Mouse (Mus musculus) heart, postnatal 0 days (tissue): ENCODE results near the gene Larp1. TPM values are rescaled to one million over a fixed set of nuclear protein-coding genes. Genes with fewer than 3 reads are reported as not detected.

Source experiments
- ATAC-seq: fragments of 200-750 bp; cut with Nextera tagmentation; 2 replicates; pipeline ENCODE4 v1.8.0; 2017; ENCODE audit warnings: low read depth, moderate number of reproducible peaks, moderate library complexity; ENCODE audit not compliant: insufficient read depth
- DNase-seq: peaks from one replicate; pipeline ENCODE4 v3.0.0-alpha.2; 2016; ENCODE audit warnings: low spot score
- H3K27ac ChIP-seq: fragments of 300-500 bp; sonication (generic); 2 replicates; pipeline ENCODE4 v1.5.1; 2014; ENCODE audit warnings: low read depth, mild to moderate bottlenecking
- H3K27me3 ChIP-seq: fragments of 300-500 bp; sonication (generic); 2 replicates; pipeline ENCODE4 v1.6.1; 2014; ENCODE audit warnings: low read length, mixed read lengths; ENCODE audit not compliant: control insufficient read depth, insufficient read depth
- H3K36me3 ChIP-seq: fragments of 300-500 bp; sonication (generic); replicated peaks from 2 replicates; pipeline ENCODE4 v1.6.1; 2014; ENCODE audit warnings: low read length, mixed read lengths; ENCODE audit not compliant: control insufficient read depth, insufficient read depth
- H3K4me1 ChIP-seq: fragments of 300-500 bp; sonication (generic); 2 replicates; pipeline ENCODE4 v1.6.1; 2014; ENCODE audit warnings: antibody characterized with exemption; ENCODE audit not compliant: control insufficient read depth, insufficient read depth
- H3K4me2 ChIP-seq: fragments of 300-500 bp; sonication (generic); 2 replicates; pipeline ENCODE4 v1.6.1; 2014; ENCODE audit warnings: low read depth, mild to moderate bottlenecking, low read length, moderate library complexity
- H3K4me3 ChIP-seq: fragments of 300-500 bp; sonication (generic); 2 replicates; pipeline ENCODE4 v1.5.1; 2014; ENCODE audit warnings: low read depth, low read length
- H3K9ac ChIP-seq: fragments of 300-500 bp; sonication (generic); replicated peaks from 2 replicates; pipeline ENCODE4 v1.6.1; 2014; ENCODE audit warnings: low read depth, low read length, mixed read lengths
- H3K9me3 ChIP-seq: fragments of 300-500 bp; sonication (generic); replicated peaks from 2 replicates; pipeline ENCODE4 v1.6.1; 2016; ENCODE audit warnings: low read length; ENCODE audit not compliant: control insufficient read depth
- CTCF ChIP-seq: IDR thresholded peaks from 2 replicates; pipeline ENCODE4 v1.5.1; 2016; ENCODE audit warnings: antibody characterized with exemption, control low read depth, low read depth
- EP300 ChIP-seq: IDR thresholded peaks from 2 replicates; pipeline ENCODE4 v1.6.1; 2016; ENCODE audit warnings: antibody characterized with exemption, low read depth
- WGBS: fragments of 180-500 bp; shearing (Covaris S2); extraction: QIAGEN DNeasy Blood & Tissue Kit; methylation state at CpG from one replicate; pipeline ENCODE4 v1.1.7; 2014; 5-methylcytosine and 5-hydroxymethylcytosine counted together
- polyA plus RNA-seq: library from polyadenylated mRNA; unstranded; fragments of >200 nt; fragmentation: Nextera tagmentation; extraction: Ambion mirVana; gene quantifications from 2 replicates; pipeline ENCODE4 v1.2.1, GENCODE M21; 2015
- total RNA-seq: library from RNA; depleted of rRNA; stranded (reverse); fragments of >200 nt; gene quantifications from 2 replicates; pipeline ENCODE4 v1.2.3, GENCODE M21; 2014; ENCODE audit warnings: low replicate concordance

Gene Larp1
- total and polyA plus RNA-seq, 2 experiments from 2014 or later: 8.3 to 18.2 TPM

- Histone ChIP-seq H3K4me3 (no peak overlapping the region), H3K36me3 (no peaks in the 10 kb centered on the region), H3K27ac (no peak overlapping the region), H3K9ac (no peak overlapping the region), H3K4me1 (peaks cover 51% of the 10 kb centered on the region), H3K27me3 (no peaks in the 10 kb centered on the region), H3K9me3 (no peaks in the 10 kb centered on the region), H3K4me2 (no peak overlapping the region)
- 76% methylated on average over 2 of the region's 2 CpGs for WGBS
- ATAC-seq: no peak
- no peak for DNase-seq
- TF ChIP-seq EP300 (no peak), CTCF (no peak)
Measured at GRCm38 (mm10) chr11:58015339-58015738, 6.5 kb downstream of the Larp1 start.

GRCm38 (mm10) chr11:58016371-58016770, 7.5 kb downstream of the Larp1 start:
- no peaks in the 10 kb centered on the region for H3K36me3 ChIP-seq
- H3K4me1 ChIP-seq: peaks cover 51% of the 10 kb centered on the region
- ATAC-seq (no peak), DNase-seq (no peak)
- 39% methylated on average over 3 of the region's 3 CpGs for WGBS
- TF ChIP-seq CTCF (no peak), EP300 (no peak)
- no peaks in the 10 kb centered on the region for H3K27me3 ChIP-seq
- peak overlapping the region; percentile 43; the same call in 1 of the 2 replicates for H3K27ac ChIP-seq
- no peak overlapping the region for H3K4me3 ChIP-seq
- no peaks in the 10 kb centered on the region for H3K9me3 ChIP-seq
- H3K4me2 ChIP-seq: no peak overlapping the region
- H3K9ac ChIP-seq: no peak overlapping the region

DNA sequence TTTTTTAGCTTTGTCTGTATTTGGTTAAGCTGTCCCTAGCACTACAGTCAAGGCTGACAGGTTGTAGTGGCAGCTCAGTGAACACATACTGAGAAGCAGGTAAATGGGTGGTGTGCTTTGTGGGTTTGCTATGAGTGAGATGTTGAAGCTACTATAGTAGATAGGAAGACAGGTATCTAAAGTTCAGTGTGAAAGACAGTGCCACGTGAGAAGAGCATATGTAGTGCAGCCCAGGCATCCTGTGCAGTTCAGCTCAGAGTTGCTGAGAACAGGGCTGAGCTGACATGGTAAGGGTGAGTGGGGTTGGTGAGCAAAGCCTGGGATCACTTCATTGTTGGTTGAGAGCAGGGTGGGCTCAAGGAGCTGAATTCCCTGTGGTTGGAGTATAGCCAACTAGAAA, 8.6 kb downstream of the Larp1 start:
- Histone ChIP-seq H3K36me3 (no peaks in the 10 kb centered on the region), H3K9ac (no peak overlapping the region), H3K4me3 (no peak overlapping the region), H3K4me2 (no peak overlapping the region), H3K9me3 (no peaks in the 10 kb centered on the region), H3K27me3 (no peaks in the 10 kb centered on the region), H3K4me1 (peaks cover 58% of the 10 kb centered on the region), H3K27ac (peak overlapping the region; percentile 14; the same call in 1 of the 2 replicates)
- 18% methylated on average over 1 of the region's 1 CpGs for WGBS
- DNase-seq: no peak
- TF ChIP-seq EP300 (no peak), CTCF (no peak)
- ATAC-seq: no peak

GRCm38 (mm10) chr11:58018287-58018686, 9.4 kb downstream of the Larp1 start:
- Histone ChIP-seq H3K36me3 (no peaks in the 10 kb centered on the region), H3K4me2 (no peak overlapping the region), H3K4me1 (peaks cover 58% of the 10 kb centered on the region), H3K27me3 (no peaks in the 10 kb centered on the region), H3K9ac (no peak overlapping the region), H3K4me3 (no peak overlapping the region), H3K9me3 (no peaks in the 10 kb centered on the region), H3K27ac (no peak overlapping the region)
- TF ChIP-seq CTCF: peak; percentile 43
- TF ChIP-seq EP300: no peak
- ATAC-seq (no peak), DNase-seq (peak; percentile 46)
- 10% methylated on average over 2 of the region's 2 CpGs for WGBS

- Histone ChIP-seq H3K4me3 (no peak overlapping the region), H3K9me3 (no peaks in the 10 kb centered on the region), H3K4me2 (no peak overlapping the region), H3K4me1 (peaks cover 59% of the 10 kb centered on the region), H3K27ac (no peak overlapping the region), H3K36me3 (no peaks in the 10 kb centered on the region), H3K9ac (no peak overlapping the region), H3K27me3 (no peaks in the 10 kb centered on the region)
- no peak for TF ChIP-seq EP300
- peak; percentile 9; the same call in 1 of the 2 replicates for TF ChIP-seq CTCF
- DNase-seq (no peak), ATAC-seq (no peak)
- WGBS: 73% methylated on average over 4 of the region's 4 CpGs
Measured at GRCm38 (mm10) chr11:58018701-58019100, 9.8 kb downstream of the Larp1 start.

DNA sequence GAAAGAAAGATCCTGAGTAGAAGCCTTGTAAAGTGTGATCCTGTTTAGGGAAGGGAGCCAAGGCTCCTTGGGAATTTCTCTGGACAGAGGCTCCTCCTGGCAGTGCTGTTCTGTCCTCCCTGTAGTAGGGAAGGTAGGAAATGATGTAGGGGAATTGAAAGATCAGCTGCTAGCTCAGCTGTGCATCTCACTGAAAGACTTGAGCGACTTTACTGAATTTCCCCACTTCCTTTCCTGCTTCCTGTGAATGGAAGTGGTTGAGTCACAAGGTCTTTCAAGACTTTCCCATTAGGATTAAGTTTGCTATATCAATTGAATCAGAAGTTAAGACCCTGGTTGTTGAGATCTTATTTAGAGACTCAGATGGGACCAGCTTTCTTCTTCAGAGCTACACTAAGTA, 12.2 kb downstream of the Larp1 start:
- 0 out of 2 replicates have a peak overlapping the region, but pooled peaks have one; percentile 5 for H3K4me2 ChIP-seq
- no peak overlapping the region for H3K9ac ChIP-seq
- no peak for DNase-seq
- ATAC-seq: no peak
- no peak for TF ChIP-seq CTCF
- TF ChIP-seq EP300: no peak
- no peaks in the 10 kb centered on the region for H3K9me3 ChIP-seq
- peak overlapping the region; percentile 68 for H3K27ac ChIP-seq
- peaks cover 71% of the 10 kb centered on the region for H3K4me1 ChIP-seq
- H3K27me3 ChIP-seq: no peaks in the 10 kb centered on the region
- H3K4me3 ChIP-seq: no peak overlapping the region
- WGBS: 25% methylated on average over 1 of the region's 1 CpGs
- H3K36me3 ChIP-seq: no peaks in the 10 kb centered on the region
